Comparison of ENCODE assay signal across 23 mouse cellular contexts in the genomic region with DNA sequence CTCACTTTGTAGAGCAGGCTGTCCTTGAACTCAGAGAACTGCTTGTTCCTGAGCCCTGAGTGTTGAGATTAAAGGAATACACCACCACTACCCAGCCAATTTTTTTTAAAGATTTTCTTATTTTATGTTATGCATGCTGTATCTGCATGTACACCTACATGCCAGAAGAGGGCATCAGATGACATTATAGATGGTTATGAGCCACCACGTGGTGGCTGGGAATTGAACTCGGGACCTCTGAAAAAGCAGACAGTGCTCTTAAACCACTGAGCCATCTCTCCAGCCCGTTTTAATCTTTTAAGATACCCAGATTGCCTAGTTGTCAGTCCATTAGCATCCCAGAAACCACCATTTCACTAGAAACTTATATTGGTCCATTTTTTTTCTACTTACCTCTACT. TPM values are rescaled to one million over a fixed set of nuclear protein-coding genes. Genes with fewer than 3 reads are reported as not detected.
DNase-seq lines count a peak whose midpoint lies in the region; ATAC-seq and TF ChIP-seq lines count a peak whose summit lies in the region.
"Had no signal": no experiment of that assay in that cellular context is flagged by ENCODE, and none has a peak within 500 bp of the region (broad histone marks: within the 10 kb centered on the region; RNA-seq: fewer than 3 reads in every experiment).

No protein-coding gene starts in this region.

- no peak for TF ChIP-seq EP300 in heart, adult 2 months (IDR thresholded peaks at IDR 0.05; ENCODE audit: insufficient read depth, low read depth, low read length)
- TF ChIP-seq EP300 in lung, postnatal 0 days (IDR thresholded peaks at IDR 0.05), result no peak

- no peak for TF ChIP-seq POLR2A in heart, adult 2 months (IDR thresholded peaks at IDR 0.05; ENCODE audit: insufficient read depth, low read depth, low read length)

- H3K4me1 ChIP-seq in heart, adult 2 months (ENCODE audit: control insufficient read depth, insufficient read depth, low read length), result no peaks in the 10 kb centered on the region; the same call in 1 of the 2 replicates
- H3K4me1 ChIP-seq in lung, postnatal 0 days (ENCODE audit: insufficient read depth, low read depth, low read length), result no peaks in the 10 kb centered on the region
- no peaks in the 10 kb centered on the region for H3K4me1 ChIP-seq in brown adipose tissue, adult 24 weeks (ENCODE audit: control insufficient read depth, insufficient read depth, insufficient read length, low read length)
- H3K4me1 ChIP-seq: embryonic facial prominence, embryonic 13.5 days; forebrain, embryonic 12.5 days; heart, embryonic 15.5 days; hindbrain, embryonic 13.5 days had no signal

- H3K9me3 ChIP-seq in lung, postnatal 0 days (ENCODE audit: low read length), result no peaks in the 10 kb centered on the region
- H3K9me3 ChIP-seq: embryonic facial prominence, embryonic 13.5 days; forebrain, embryonic 12.5 days; heart, embryonic 15.5 days; hindbrain, embryonic 13.5 days had no signal

- no peaks in the 10 kb centered on the region for H3K79me2 ChIP-seq in heart, adult 2 months (replicated peaks; ENCODE audit: control insufficient read depth, insufficient read depth, low read length)

- no peak overlapping the region for H3K4me2 ChIP-seq in lung, postnatal 0 days (replicated peaks; ENCODE audit: low read depth, low read length)
- H3K4me2 ChIP-seq: embryonic facial prominence, embryonic 13.5 days; forebrain, embryonic 12.5 days; heart, embryonic 11.5 days; heart, embryonic 15.5 days; hindbrain, embryonic 13.5 days had no signal

- no peak for ATAC-seq in lung, postnatal 0 days
- ATAC-seq: forebrain, embryonic 16.5 days; hindbrain, postnatal 0 days had no signal

- H3K27me3 ChIP-seq in heart, adult 2 months (ENCODE audit: control insufficient read depth, insufficient read depth, low read length), result no peaks in the 10 kb centered on the region
- H3K27me3 ChIP-seq in lung, postnatal 0 days (replicated peaks; ENCODE audit: insufficient read depth, low read length), result no peaks in the 10 kb centered on the region
- H3K27me3 ChIP-seq: CH12.LX; forebrain, embryonic 12.5 days; heart, embryonic 15.5 days had no signal

- H3K4me3 ChIP-seq in heart, adult 2 months, result no peak overlapping the region
- no peak overlapping the region for H3K4me3 ChIP-seq in left cerebral cortex, adult 2 months
- H3K4me3 ChIP-seq in lung, postnatal 0 days (ENCODE audit: low read depth, low read length), result no peak overlapping the region
- no peak overlapping the region for H3K4me3 ChIP-seq in brown adipose tissue, adult 24 weeks (ENCODE audit: insufficient read depth, low read depth, low read length)
- H3K4me3 ChIP-seq: embryonic facial prominence, embryonic 13.5 days; forebrain, embryonic 12.5 days; heart, embryonic 15.5 days; hindbrain, embryonic 13.5 days had no signal

- H3K9ac ChIP-seq in heart, adult 2 months (ENCODE audit: low read depth, low read length), result no peak overlapping the region
- H3K9ac ChIP-seq in lung, postnatal 0 days (replicated peaks; ENCODE audit: low read depth), result no peak overlapping the region
- H3K9ac ChIP-seq: embryonic facial prominence, embryonic 13.5 days; forebrain, embryonic 12.5 days; heart, embryonic 15.5 days; hindbrain, embryonic 13.5 days had no signal

- H3K27ac ChIP-seq in heart, adult 2 months, result no peak overlapping the region
- H3K27ac ChIP-seq in left cerebral cortex, adult 2 months, result no peak overlapping the region
- H3K27ac ChIP-seq in lung, postnatal 0 days (ENCODE audit: low read length), result no peak overlapping the region
- H3K27ac ChIP-seq in brown adipose tissue, adult 24 weeks (replicated peaks; ENCODE audit: low read depth, low read length), result peak overlapping the region; percentile 27; the same call in 1 of the 2 replicates
- H3K27ac ChIP-seq: embryonic facial prominence, embryonic 13.5 days; forebrain, embryonic 12.5 days; heart, embryonic 15.5 days; hindbrain, embryonic 13.5 days; hindbrain, postnatal 0 days had no signal

- DNase-seq in heart, adult 2 months, result no peak
- no peak for DNase-seq in heart, adult 18-20 months
- no peak for DNase-seq in left cerebral cortex, adult 2 months (ENCODE audit: extremely low spot score in 1 of 2, low spot score in 2 of 2)
- no peak for DNase-seq in left cerebral cortex, postnatal 25 days (ENCODE audit: low spot score in 2 of 2)
- no peak for DNase-seq in lung, postnatal 0 days (ENCODE audit: low spot score)
- no peak for DNase-seq in lung, postnatal 10 days
- DNase-seq in right cerebral cortex, postnatal 25 days, result no peak
- DNase-seq: adrenal gland, postnatal 10 days; cerebellum, adult 18-20 months; cerebellum, adult 9-11 months; cerebellum, postnatal 36 days; gastrocnemius, postnatal 14 days; heart, adult 11 months; heart, postnatal 14 days had no signal

- TF ChIP-seq CTCF in heart, adult 2 months (IDR thresholded peaks at IDR 0.05), result peak; percentile 30; the same call in 1 of the 2 replicates
- peak; percentile 16 for TF ChIP-seq CTCF in left cerebral cortex, adult 2 months (IDR thresholded peaks at IDR 0.05)
- TF ChIP-seq CTCF in lung, postnatal 0 days (IDR thresholded peaks at IDR 0.05), result peak; percentile 15; the same call in 1 of the 2 replicates

- intact Hi-C loops in heart, adult 2 months (cut with DNase I), result no loop called here
- intact Hi-C loops in left cerebral cortex, adult 2 months (cut with DNase I), result no loop called here
- intact Hi-C loops in left cerebral cortex, postnatal 25 days (cut with DNase I), result no loop called here

- no peaks in the 10 kb centered on the region for H3K36me3 ChIP-seq in heart, adult 2 months (ENCODE audit: control insufficient read depth, insufficient read depth, low read length)
- no peaks in the 10 kb centered on the region for H3K36me3 ChIP-seq in lung, postnatal 0 days (ENCODE audit: insufficient read depth, low read length)
- H3K36me3 ChIP-seq: heart, embryonic 15.5 days had no signal

- WGBS in heart, adult 2 months, result 77% methylated on average over 3 of the region's 3 CpGs
- WGBS in lung, postnatal 0 days, result 70% methylated on average over 3 of the region's 3 CpGs

RNA-seq across cellular contexts. Expression of a gene that starts 13.8 kb away (rescaled TPM):
- total RNA-seq in heart, adult 2 months (2021), result 1 to 10 TPM; 3.9 to 4.3 TPM
- 0.94 and 1.6 TPM in 2 replicates for polyA plus RNA-seq in heart, adult 2 months (2012; rRNA removed)
- total RNA-seq in heart, adult 18-20 months (2021), result 1 to 10 TPM; 3.9 to 5.5 TPM
- total RNA-seq in left cerebral cortex, adult 2 months (2021), result 1 to 10 TPM; 4.8 to 5.4 TPM
- 1 to 10 TPM; 4.2 to 4.7 TPM for total RNA-seq in left cerebral cortex, postnatal 25 days (2021)
- 6.1 and 6.6 TPM in 2 replicates for polyA plus RNA-seq in lung, postnatal 0 days (2015; fragmentation: Nextera tagmentation; extraction: Ambion mirVana)
- polyA plus RNA-seq in brown adipose tissue, adult 24 weeks (2012; ENCODE audit: insufficient read depth, insufficient read length, missing spikeins), result 1.7 and 2.0 TPM in 2 replicates

RNA-seq across cellular contexts. Expression of a gene that starts 14.0 kb away (rescaled TPM):
- total RNA-seq in heart, adult 2 months (2021), result 10 to 100 TPM; 12.0 to 17.1 TPM
- 6.5 and 12.4 TPM in 2 replicates for polyA plus RNA-seq in heart, adult 2 months (2012; rRNA removed)
- 10 to 100 TPM; 14.4 to 15.6 TPM for total RNA-seq in heart, adult 18-20 months (2021)
- 10 to 100 TPM; 46.9 to 52.9 TPM for total RNA-seq in left cerebral cortex, adult 2 months (2021)
- total RNA-seq in left cerebral cortex, postnatal 25 days (2021), result 10 to 100 TPM; 48.6 to 56.8 TPM
- 41.3 and 47.3 TPM in 2 replicates for polyA plus RNA-seq in lung, postnatal 0 days (2015; fragmentation: Nextera tagmentation; extraction: Ambion mirVana)
- 32.4 and 33.8 TPM in 2 replicates for polyA plus RNA-seq in brown adipose tissue, adult 24 weeks (2012; ENCODE audit: insufficient read depth, insufficient read length, missing spikeins)

RNA-seq across cellular contexts. Expression of a gene that starts 25.3 kb away (rescaled TPM):
- 10 to 100 TPM; 21.9 to 25.8 TPM for total RNA-seq in heart, adult 2 months (2021)
- polyA plus RNA-seq in heart, adult 2 months (2012; rRNA removed), result 8.3 and 13.7 TPM in 2 replicates
- total RNA-seq in heart, adult 18-20 months (2021), result 10 to 100 TPM; 21.5 to 27.9 TPM
- total RNA-seq in left cerebral cortex, adult 2 months (2021), result 10 to 100 TPM; 30.7 to 34.0 TPM
- 10 to 100 TPM; 37.4 to 39.4 TPM for total RNA-seq in left cerebral cortex, postnatal 25 days (2021)
- 74.2 and 88.3 TPM in 2 replicates for polyA plus RNA-seq in lung, postnatal 0 days (2015; fragmentation: Nextera tagmentation; extraction: Ambion mirVana)
- polyA plus RNA-seq in brown adipose tissue, adult 24 weeks (2012; ENCODE audit: insufficient read depth, insufficient read length, missing spikeins), result 107 and 116 TPM in 2 replicates
